Mouse (Mus musculus) A20 (cell line): ENCODE measurements at regions not wholly inside any gene's neighbourhood (a gene's known extent, or its start where the extent isn't known, plus 50 kb on each side); places are given as distances from the start of the nearest gene placed in this dataset.

Experiments
- DNase-seq: peaks from one replicate; pipeline ENCODE4 v3.0.0-alpha.2; 2011; ENCODE audit warnings: low read depth, low spot score

- DNase-seq, result no peak
Measured at GRCm38 (mm10) chr12:47466740-47467139, 648.0 kb upstream of the Nova1 start.

GRCm38 (mm10) chr12:47465924-47466323 is 647.2 kb upstream of the Nova1 start:
- no peak for DNase-seq

GRCm38 (mm10) chr12:47431669-47432068 is 612.9 kb upstream of the Nova1 start:
- DNase-seq, result no peak

- DNase-seq, result no peak
Measured at GRCm38 (mm10) chr12:47412251-47412650, 593.5 kb upstream of the Nova1 start.

- DNase-seq, result no peak
Measured at GRCm38 (mm10) chr12:47406563-47406962, 587.8 kb upstream of the Nova1 start.

GRCm38 (mm10) chr12:47406131-47406530 is 587.4 kb upstream of the Nova1 start:
- no peak for DNase-seq

- no peak for DNase-seq
Measured at GRCm38 (mm10) chr12:47383225-47383624, 564.5 kb upstream of the Nova1 start.

GRCm38 (mm10) chr12:47353269-47353668 is 534.5 kb upstream of the Nova1 start:
- DNase-seq, result no peak

GRCm38 (mm10) chr12:47351229-47351628 is 532.5 kb upstream of the Nova1 start:
- no peak for DNase-seq

GRCm38 (mm10) chr12:47313413-47313812 is 494.7 kb upstream of the Nova1 start:
- DNase-seq, result peak; percentile 13

GRCm38 (mm10) chr12:47275904-47276303 is 457.2 kb upstream of the Nova1 start:
- DNase-seq, result no peak

- DNase-seq, result no peak
Measured at GRCm38 (mm10) chr12:47272309-47272708, 453.6 kb upstream of the Nova1 start.

GRCm38 (mm10) chr12:47264118-47264517 is 445.4 kb upstream of the Nova1 start:
- DNase-seq, result no peak

- no peak for DNase-seq
Measured at GRCm38 (mm10) chr12:47263408-47263807, 444.7 kb upstream of the Nova1 start.

GRCm38 (mm10) chr12:47252306-47252705 is 433.6 kb upstream of the Nova1 start:
- DNase-seq, result peak; percentile 22

GRCm38 (mm10) chr12:47243623-47244514 is 425.1 kb upstream of the Nova1 start:
- no peak for DNase-seq

- no peak for DNase-seq
Measured at GRCm38 (mm10) chr12:47220016-47220415, 401.3 kb upstream of the Nova1 start.

GRCm38 (mm10) chr12:47219340-47219739 is 400.6 kb upstream of the Nova1 start:
- peak; percentile 16 for DNase-seq

GRCm38 (mm10) chr12:47211417-47212104 is 392.8 kb upstream of the Nova1 start:
- DNase-seq, result no peak

GRCm38 (mm10) chr12:47202936-47203335 is 384.2 kb upstream of the Nova1 start:
- DNase-seq, result no peak

GRCm38 (mm10) chr12:47198609-47199008 is 379.9 kb upstream of the Nova1 start:
- no peak for DNase-seq

GRCm38 (mm10) chr12:47164736-47165135 is 346.0 kb upstream of the Nova1 start:
- DNase-seq, result no peak
